Mouse (Mus musculus) bone marrow macrophage, adult 2 months (primary cell): Measurements from ENCODE around the gene Tbc1d17.

Source experiments
- CTCF ChIP-seq: IDR thresholded peaks from 2 replicates; pipeline ENCODE4 v1.5.1; 2012; ENCODE audit warnings: low read depth, mild to moderate bottlenecking, low read length, moderate library complexity
- POLR2A ChIP-seq: IDR thresholded peaks from 2 replicates; pipeline ENCODE4 v1.6.1; 2012; ENCODE audit warnings: mild to moderate bottlenecking, low read depth, low read length, borderline replicate concordance

- TF ChIP-seq POLR2A = no peak
- no peak for TF ChIP-seq CTCF
These were observed 38.1 kb upstream of the Tbc1d17 start for GRCm38 (mm10) chr7:44886964-44887363.
